Mouse (Mus musculus): ENCODE results near the gene Gm44511.
"Not testable (repeated sequence)": the region's sequence is repeated elsewhere in the genome, so short reads cannot be mapped to it uniquely, and the experiment has no call there.

Gene Gm44511

DNA sequence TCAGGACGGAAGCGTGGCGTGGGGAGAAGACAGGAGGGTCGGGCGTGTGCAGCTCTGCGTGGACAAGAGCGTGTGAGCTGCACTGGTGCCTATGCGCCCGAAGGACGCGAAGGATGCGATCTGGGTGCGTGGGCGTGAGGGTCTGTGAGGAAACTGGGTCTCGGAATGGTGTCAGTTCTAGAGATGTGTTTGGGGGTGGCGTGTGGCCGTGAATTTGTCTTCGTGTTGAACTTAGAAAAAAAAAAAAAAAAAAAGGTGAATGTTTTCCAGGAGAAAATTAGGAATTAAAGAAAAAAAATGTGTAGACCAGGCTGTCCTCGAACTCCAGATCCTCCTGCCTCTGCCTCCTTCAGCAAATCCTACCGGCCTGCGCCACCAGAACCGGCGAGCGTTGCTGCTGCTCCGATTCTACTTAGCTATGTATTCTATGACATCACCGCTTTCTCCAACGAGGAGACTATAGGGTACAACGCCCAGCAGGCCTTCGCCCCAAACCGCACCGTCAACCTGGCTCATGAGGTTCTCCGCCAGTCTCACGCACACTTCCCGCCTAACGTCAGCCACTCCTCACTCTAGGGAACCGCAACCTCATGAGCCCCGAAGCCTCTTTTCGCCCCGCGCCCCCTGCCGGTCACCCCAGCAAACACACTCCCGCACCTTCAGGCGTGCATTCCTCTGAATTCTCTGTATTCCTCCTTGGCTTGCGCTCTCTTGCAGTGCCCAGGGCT lies 65.5 kb downstream of the Gm44511 start:
- peak; percentile 86 for DNase-seq (ENCODE audit: low spot score)

DNA sequence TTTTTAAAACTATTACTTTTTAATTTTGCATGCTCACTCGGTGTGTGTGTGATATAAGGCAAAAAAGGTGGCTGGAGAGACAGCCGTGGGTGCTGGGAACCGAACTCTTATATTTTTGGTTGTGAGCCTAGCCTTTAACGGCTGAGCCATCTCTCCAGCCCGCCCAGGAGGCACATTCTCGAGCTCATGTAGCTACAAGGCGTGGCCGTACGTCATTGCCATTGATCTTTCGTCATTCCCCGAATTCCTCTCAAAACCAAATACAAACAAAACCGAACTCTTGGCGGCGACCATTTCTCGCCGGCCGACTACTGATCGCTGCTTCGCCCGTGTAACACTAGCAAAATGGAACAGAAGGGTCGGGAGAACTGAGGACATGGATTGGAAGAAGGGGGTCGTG lies 66.1 kb downstream of the Gm44511 start:
- peak; percentile 98 for DNase-seq (ENCODE audit: low spot score)

DNA sequence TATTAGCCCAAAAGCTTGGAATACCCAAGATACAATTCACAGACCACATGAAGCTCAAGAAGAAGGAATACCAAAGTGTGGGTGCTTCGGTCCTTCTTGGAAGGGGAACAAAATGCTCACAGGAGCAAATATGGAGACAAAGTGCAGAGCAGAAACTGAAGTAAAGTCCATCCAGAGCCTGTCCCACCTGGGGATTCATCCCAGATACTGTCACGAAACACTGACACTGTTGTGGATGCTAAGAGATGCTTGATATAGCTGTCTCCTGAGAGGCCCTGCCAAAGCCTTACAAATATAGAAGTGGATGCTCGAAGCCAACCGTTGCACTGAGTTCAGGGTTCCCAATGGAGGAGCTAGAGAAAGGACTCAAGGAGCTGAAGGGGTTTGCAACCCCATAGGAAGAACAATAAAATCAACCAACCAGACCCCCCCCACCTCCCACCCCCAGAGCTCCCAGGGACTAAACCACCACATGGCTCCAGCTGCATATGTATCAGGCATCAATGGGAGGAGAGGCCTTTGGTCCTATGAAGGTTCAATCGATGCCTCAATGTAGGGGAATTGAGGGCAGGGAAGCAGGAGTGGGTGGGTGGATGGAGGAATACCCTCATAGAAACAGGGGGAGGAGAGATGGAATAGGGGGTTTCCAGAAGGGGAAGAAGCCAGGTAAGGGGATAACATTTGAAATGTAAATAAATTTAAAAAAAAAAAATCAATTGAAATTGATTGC lies 66.7 kb downstream of the Gm44511 start:
- no peak for DNase-seq (ENCODE audit: low spot score)

DNA sequence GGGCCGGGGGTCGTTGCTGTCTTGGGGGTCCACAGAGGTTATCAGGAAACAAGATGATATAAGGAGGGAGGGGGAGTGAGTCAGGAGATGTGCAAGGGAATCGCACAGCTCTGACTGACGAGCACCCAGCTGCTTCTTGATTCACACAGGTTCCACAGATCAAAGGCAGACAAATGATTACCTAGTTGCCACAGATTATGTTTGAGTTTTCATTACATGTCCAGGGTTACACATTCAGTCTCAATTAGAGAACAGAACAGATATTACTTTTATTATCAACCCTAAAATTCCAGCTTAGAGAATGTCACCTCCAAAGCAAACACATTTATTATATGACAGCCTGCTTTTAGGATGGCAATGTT lies 70.7 kb downstream of the Gm44511 start:
- DNase-seq (ENCODE audit: low spot score), result not testable (repeated sequence)

DNA sequence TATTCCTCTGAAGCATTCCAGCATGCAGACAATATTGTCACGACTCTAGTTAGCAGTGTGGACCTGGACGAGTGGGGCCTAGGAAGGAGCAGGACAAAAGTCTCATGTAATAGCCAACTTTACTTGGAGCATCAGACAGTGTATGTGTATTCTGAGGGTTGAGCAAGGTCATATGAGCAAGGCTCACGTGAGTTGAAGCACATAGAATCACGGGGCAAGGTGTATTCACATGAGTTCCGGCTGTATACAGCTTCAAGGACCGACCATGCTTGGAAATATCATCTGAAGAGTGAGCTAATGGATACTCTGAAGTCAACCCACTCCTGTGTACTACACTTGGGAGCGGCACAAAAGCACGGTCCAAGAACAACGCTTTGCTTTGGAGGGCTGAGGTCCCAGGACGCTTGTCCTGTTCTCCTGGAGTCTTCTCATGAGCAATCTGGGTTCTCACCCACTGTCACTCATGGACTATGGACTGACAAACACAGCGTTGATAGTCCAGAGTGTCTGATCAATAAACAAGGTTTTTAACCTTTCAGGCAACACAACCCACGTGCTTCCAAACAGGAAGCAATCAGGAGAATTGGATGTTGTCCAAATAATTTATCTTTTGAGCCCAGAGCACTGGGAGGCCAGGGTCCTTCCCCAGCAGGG lies 71.2 kb downstream of the Gm44511 start:
- DNase-seq (ENCODE audit: low spot score), result not testable (repeated sequence)

DNA sequence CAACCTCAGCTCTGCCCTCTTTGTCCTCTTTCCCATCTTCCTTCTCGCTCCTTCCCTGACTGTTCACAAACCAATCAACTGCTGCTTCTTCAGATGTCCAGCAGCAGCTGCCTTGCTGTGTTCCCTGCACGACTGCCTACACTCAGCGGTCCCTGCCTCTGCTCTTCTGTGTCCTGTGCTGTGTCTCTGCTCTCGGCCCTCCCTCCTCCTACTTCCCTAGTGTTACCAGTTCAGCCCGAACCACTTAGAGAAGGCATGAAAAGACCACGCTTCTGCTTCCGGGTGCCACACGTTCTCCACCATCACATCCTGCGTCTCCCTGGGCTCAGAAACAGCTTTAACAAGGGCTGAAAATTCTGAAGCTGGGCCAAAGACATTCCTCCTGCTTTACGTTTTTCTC lies 71.8 kb downstream of the Gm44511 start:
- DNase-seq (ENCODE audit: low spot score), result not testable (repeated sequence)

DNA sequence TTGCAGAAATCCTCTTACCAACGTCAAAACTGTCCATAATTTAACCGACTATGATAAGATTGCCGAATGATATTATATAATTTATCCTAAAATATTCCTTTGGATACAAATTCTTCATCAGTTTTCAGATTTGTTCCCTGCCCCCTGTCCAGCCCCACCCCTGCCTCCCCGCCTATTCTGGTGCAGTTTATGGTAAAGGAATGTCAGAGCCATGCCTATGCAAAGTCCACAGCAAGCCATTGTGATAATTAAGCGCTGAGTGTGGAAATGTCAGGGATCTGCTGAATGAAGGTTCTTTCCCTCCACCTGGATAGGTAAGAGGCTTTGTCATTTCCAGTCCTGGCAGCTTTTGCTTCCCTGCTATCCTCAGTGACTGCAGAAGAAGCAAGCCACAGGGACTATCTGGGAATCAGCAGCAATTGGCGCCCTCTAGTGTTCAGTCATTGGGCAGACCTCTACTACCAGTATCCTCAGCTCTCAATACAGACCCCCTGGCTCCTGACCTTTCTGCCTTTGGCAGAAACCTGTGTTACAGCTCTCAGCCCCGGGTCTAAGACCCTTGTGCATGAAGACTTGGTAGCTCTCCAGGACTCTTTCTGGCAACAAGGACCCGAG lies 72.4 kb downstream of the Gm44511 start:
- peak; percentile 69 for DNase-seq (ENCODE audit: low spot score)

DNA sequence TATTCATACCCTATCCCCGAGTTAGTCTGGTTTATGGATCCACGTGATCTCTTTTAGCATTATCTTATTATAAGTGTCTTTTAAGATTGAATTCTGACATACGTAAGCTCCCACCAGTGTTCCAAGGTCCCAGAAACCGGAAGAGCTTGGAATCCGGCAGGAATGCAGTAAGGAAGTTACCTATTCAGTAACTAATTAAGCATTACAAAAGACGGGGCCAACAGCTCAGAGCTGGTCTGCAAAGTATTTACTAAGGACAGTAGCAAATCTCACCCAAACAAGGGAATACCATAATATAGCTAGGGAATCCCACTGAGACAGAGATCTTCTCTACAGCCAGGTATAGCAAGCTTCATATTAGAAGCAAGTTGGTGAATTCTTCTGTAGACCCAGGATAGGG lies 79.1 kb downstream of the Gm44511 start:
- not testable (repeated sequence) for DNase-seq (ENCODE audit: low spot score)

DNA sequence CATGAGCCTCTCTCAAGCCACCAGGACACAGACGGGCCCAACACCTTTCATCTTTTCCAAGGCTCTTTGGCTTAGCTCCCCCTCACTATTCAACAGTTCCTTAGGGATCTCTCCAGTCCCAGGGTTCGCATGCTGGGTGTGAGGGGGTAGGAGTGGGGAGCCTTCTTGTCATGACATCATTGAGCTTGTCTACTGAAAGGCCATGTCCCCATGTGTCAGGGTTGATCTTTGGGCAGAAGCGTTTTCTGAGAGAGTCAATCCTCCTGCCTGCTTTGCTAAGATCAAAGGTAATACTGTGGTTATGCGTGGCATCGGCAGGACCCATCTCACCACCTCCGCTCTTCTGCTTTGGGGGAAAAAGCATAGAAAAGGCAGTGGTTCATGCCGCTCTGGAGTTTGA lies 88.7 kb downstream of the Gm44511 start:
- DNase-seq (ENCODE audit: low spot score), result no peak

DNA sequence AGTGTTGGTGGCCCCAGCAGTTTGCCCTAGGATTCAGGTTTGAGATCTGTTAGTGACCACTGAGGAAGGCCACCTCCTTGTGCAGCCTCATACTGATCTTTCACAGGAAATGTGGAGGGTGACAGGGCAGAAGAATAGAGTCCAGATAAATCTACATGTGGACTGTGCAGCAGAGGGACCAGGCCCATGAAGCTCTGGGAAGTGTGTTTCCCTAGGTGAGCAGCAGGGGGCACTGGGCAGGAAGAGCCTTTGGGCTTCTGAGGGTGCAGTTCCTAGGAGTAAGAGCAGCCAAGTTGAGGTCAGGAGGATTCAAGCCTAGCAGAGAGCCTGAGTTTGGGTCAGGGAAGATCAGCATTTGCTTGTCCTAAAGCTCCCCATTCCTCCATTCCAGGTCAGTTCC lies 90.0 kb downstream of the Gm44511 start:
- no peak for DNase-seq (ENCODE audit: low spot score)

DNA sequence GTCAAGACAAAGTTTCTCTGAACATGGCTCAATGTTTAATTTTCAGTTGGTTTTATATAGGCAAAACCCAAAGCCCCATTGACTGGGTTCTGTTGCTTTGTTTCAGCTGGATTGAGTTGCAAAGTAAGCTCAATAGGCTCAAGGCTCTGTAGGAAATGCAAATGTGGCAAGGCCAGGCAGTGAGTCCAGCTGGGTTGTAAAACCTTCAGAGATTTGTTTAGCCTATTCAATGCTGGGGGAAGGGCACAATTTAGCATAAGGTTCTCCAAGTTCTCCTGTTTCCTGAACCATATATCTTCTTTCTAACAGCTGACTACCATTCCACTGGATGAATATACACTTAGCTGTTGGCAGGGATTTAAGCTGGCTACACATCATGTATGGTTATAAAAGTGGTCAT lies 91.2 kb downstream of the Gm44511 start:
- DNase-seq (ENCODE audit: low spot score), result no peak

DNA sequence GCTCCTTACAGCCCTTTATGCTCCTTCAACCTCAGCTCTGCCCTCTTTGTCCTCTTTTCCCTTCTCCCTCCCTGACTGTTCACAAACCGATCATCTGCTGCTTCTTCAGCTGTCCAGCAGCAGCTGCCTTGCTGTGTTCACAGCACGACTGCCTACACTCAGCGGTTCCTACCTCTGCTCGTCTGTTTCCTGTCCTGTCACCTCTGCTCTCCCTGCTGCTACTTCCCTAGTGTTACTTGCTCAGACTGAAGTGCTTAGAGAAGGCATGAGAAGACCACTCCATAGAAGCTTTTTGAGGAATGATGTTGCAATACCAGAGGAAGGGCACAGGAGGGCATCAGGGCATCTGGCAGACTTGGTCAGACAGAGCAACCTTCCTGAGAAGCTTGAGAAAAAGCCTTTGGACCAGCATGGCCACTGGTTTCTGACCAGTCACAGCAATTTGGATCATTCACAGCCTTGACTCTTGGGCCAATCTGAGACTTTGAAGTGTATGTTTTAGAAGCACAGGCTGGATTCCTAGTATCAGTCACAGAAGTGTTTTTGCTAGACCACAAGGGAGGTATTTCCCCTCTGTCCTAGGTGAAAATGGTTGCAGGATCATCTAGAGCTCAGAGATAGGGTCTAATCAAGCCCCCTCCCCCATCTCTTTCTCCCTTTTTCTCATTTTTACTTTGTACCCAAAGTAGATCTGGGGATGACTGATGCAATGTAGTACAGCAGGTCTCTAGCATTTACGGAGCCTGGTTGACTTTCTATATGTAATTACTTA lies 92.0 kb downstream of the Gm44511 start:
- no peak for DNase-seq (ENCODE audit: low spot score)

DNA sequence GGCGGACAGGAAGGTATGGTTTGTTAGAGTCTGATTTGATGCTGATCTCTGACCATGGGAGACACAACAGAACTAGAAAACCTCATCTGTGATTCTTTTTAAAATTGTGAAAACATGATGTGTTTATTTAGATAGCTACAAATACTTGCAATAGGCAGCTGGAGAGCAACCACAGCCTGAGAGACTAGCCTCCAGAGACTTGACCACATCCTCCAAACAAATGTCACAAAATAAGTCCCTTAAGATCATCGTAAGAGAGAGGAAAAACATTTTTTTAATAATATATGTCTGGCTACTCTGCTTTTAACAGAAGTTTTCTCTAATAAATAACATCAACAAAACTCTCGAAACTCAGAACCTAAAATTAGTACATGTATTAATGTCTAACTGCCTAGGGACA lies 94.1 kb downstream of the Gm44511 start:
- DNase-seq (ENCODE audit: low spot score), result no peak
